Mouse (Mus musculus): Measurements from ENCODE around the gene Pitpnc1. TPM values are rescaled to one million over a fixed set of nuclear protein-coding genes. Genes with fewer than 3 reads are reported as not detected.
A peak's percentile ranks its signal among the peaks of the same experiment; 100 is the strongest.

Pitpnc1 gene
- total and polyA plus RNA-seq, 2 experiments from 2014 or later, result 27.9 to 29.2 TPM

DNA sequence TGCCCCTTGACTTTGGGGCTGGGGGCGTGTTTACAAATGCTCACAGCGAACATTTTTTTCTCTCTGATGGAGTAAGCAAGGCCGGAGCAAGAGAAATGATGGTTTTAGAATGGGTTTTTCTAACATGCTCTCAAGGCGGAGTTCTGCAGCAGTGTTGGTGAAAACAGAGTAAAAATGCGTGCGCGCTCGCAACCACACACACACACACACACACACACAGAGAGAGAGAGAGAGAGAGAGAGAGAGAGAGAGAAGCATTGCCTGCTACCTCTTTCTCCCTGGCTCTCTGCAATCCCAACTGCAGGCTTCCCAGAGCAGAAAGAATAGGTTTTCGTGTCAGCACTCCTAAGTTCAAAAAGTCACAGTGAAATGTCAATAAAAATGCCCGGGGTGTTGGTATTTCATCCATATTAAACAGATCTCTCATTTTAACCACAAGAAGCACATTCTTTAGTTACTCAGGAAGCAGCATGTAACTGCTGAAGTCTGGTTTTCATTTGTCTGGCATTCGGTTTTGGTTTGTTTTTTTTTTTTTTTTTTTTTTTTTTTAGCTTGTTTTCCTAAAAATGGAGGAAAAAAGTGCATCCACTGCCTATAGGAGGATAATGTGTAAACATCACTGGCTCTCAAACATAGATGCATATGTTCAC is 697 bp upstream of the Pitpnc1 start:
- H3K9ac ChIP-seq (replicated peaks; ENCODE audit: low read depth, low read length), result peak overlapping the region; percentile 80; the same call in 1 of the 2 replicates
- peak overlapping the region; percentile 89 for H3K27ac ChIP-seq (ENCODE audit: low read depth)
- WGBS, result 10% methylated on average over 11 of the region's 11 CpGs
- no peaks in the 10 kb centered on the region for H3K36me3 ChIP-seq (replicated peaks; ENCODE audit: control insufficient read depth, insufficient read depth, low read length)
- TF ChIP-seq EP300 (IDR thresholded peaks at IDR 0.05; ENCODE audit: low read depth) (no peak), CTCF (IDR thresholded peaks at IDR 0.05; ENCODE audit: low read depth) (no peak)
- peaks cover 6% of the 10 kb centered on the region; the same call in 1 of the 2 replicates for H3K4me1 ChIP-seq (ENCODE audit: control insufficient read depth, insufficient read depth)
- H3K4me3 ChIP-seq (ENCODE audit: low read depth, low read length), result peak overlapping the region; percentile 67
- H3K9me3 ChIP-seq (replicated peaks; ENCODE audit: control insufficient read depth, low read length), result no peaks in the 10 kb centered on the region
- no peak for ATAC-seq (ENCODE audit: insufficient read depth, low read depth)
- DNase-seq (ENCODE audit: low spot score), result no peak
- no peaks in the 10 kb centered on the region for H3K27me3 ChIP-seq (ENCODE audit: control insufficient read depth, insufficient read depth, low read length)
- H3K4me2 ChIP-seq (ENCODE audit: low read depth, low read length), result peak overlapping the region; percentile 90

GRCm38 (mm10) chr11:107469523-107470371 is 752 bp downstream of the Pitpnc1 start:
- DNase-seq (ENCODE audit: low spot score), result peak; percentile 36
- Histone ChIP-seq H3K27me3 (ENCODE audit: control insufficient read depth, insufficient read depth, low read length) (no peaks in the 10 kb centered on the region), H3K4me2 (ENCODE audit: low read depth, low read length) (peak overlapping the region; percentile 90), H3K4me1 (ENCODE audit: control insufficient read depth, insufficient read depth) (peaks cover 6% of the 10 kb centered on the region; the same call in 1 of the 2 replicates), H3K9me3 (replicated peaks; ENCODE audit: control insufficient read depth, low read length) (no peaks in the 10 kb centered on the region), H3K4me3 (ENCODE audit: low read depth, low read length) (peak overlapping the region; percentile 67), H3K9ac (replicated peaks; ENCODE audit: low read depth, low read length) (peak overlapping the region; percentile 80), H3K36me3 (replicated peaks; ENCODE audit: control insufficient read depth, insufficient read depth, low read length) (no peaks in the 10 kb centered on the region), H3K27ac (ENCODE audit: low read depth) (peak overlapping the region; percentile 89)
- WGBS, result under 1% methylated on average over 58 of the region's 59 CpGs
- peak; percentile 61 for ATAC-seq (ENCODE audit: insufficient read depth, low read depth)
- no peak for TF ChIP-seq EP300 (IDR thresholded peaks at IDR 0.05; ENCODE audit: low read depth)
- no peak for TF ChIP-seq CTCF (IDR thresholded peaks at IDR 0.05; ENCODE audit: low read depth)

DNA sequence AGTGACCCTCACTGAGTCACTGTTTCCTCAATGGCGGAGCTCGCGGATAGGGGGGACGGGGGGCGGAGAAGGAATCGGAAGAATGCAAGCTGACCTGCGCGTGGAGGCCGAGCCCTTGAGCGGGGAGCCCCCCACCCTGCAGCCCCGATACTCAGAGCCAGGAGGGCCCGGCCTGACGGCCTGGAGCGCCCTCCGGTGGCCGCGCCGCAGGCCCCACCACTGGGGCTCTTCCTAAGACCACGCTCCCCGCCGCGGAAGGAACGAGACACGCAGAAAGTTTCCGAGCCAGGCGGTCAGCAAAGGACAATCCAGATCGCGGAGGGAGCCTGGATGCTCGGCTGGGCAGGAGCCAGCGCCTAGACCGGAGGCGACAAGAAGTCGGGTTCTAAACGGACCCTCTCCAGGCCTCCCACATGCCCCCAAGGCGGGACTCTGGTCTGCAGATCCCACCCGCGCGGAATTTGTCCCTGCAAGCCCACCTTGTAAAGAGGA is 1.4 kb downstream of the Pitpnc1 start:
- WGBS, result under 1% methylated on average over 37 of the region's 38 CpGs
- ATAC-seq (ENCODE audit: insufficient read depth, low read depth) (peak; percentile 82), DNase-seq (ENCODE audit: low spot score) (peak; percentile 83)
- peak overlapping the region; percentile 67 for H3K4me3 ChIP-seq (ENCODE audit: low read depth, low read length)
- TF ChIP-seq CTCF (IDR thresholded peaks at IDR 0.05; ENCODE audit: low read depth), result peak; percentile 76
- 0 out of 2 replicates have a peak, but pooled peaks have one; percentile 29 for TF ChIP-seq EP300 (IDR thresholded peaks at IDR 0.05; ENCODE audit: low read depth)
- H3K4me2 ChIP-seq (ENCODE audit: low read depth, low read length), result peak overlapping the region; percentile 90
- peak overlapping the region; percentile 89 for H3K27ac ChIP-seq (ENCODE audit: low read depth)
- H3K36me3 ChIP-seq (replicated peaks; ENCODE audit: control insufficient read depth, insufficient read depth, low read length), result no peaks in the 10 kb centered on the region
- H3K9ac ChIP-seq (replicated peaks; ENCODE audit: low read depth, low read length), result peak overlapping the region; percentile 80
- H3K4me1 ChIP-seq (ENCODE audit: control insufficient read depth, insufficient read depth), result peaks cover 6% of the 10 kb centered on the region; the same call in 1 of the 2 replicates
- no peaks in the 10 kb centered on the region for H3K27me3 ChIP-seq (ENCODE audit: control insufficient read depth, insufficient read depth, low read length)
- H3K9me3 ChIP-seq (replicated peaks; ENCODE audit: control insufficient read depth, low read length), result no peaks in the 10 kb centered on the region

GRCm38 (mm10) chr11:107468252-107469030 is 2.1 kb downstream of the Pitpnc1 start:
- H3K4me3 ChIP-seq (ENCODE audit: low read depth, low read length), result peak overlapping the region; percentile 67
- ATAC-seq (ENCODE audit: insufficient read depth, low read depth) (no peak), DNase-seq (ENCODE audit: low spot score) (no peak)
- no peaks in the 10 kb centered on the region for H3K36me3 ChIP-seq (replicated peaks; ENCODE audit: control insufficient read depth, insufficient read depth, low read length)
- H3K4me2 ChIP-seq (ENCODE audit: low read depth, low read length), result peak overlapping the region; percentile 90
- H3K9me3 ChIP-seq (replicated peaks; ENCODE audit: control insufficient read depth, low read length), result no peaks in the 10 kb centered on the region
- peaks cover 6% of the 10 kb centered on the region; the same call in 1 of the 2 replicates for H3K4me1 ChIP-seq (ENCODE audit: control insufficient read depth, insufficient read depth)
- H3K27ac ChIP-seq (ENCODE audit: low read depth), result peak overlapping the region; percentile 89
- TF ChIP-seq EP300 (IDR thresholded peaks at IDR 0.05; ENCODE audit: low read depth) (no peak), CTCF (IDR thresholded peaks at IDR 0.05; ENCODE audit: low read depth) (no peak)
- H3K27me3 ChIP-seq (ENCODE audit: control insufficient read depth, insufficient read depth, low read length), result no peaks in the 10 kb centered on the region
- 20% methylated on average over 16 of the region's 16 CpGs for WGBS
- peak overlapping the region; percentile 80 for H3K9ac ChIP-seq (replicated peaks; ENCODE audit: low read depth, low read length)
